Mouse (Mus musculus) layer of hippocampus, adult 8-10 months (tissue): ENCODE data around the gene Stat5a. TPM values are rescaled to one million over a fixed set of nuclear protein-coding genes. Genes with fewer than 3 reads are reported as not detected.

Source experiments
- DNase-seq, 2 experiments: peaks; one replicate each; pipeline ENCODE4 v3.0.0; 2022; ENCODE audit warnings: low spot score in 2 of 2
- total RNA-seq, 4 experiments: library from RNA; stranded (reverse); gene quantifications; 2 replicates each; pipeline ENCODE4 v1.2.4; 2022

Gene Stat5a
- total RNA-seq, 4 experiments from 2014 or later: 2.5 to 3.8 (median 2.8) TPM

GRCm38 (mm10) chr11:100896078-100896477, 36.9 kb downstream of the Stat5a start:
- no peak for DNase-seq

- DNase-seq: peak; percentile 54 to 67
Measured at GRCm38 (mm10) chr11:100897294-100898231, 38.4 kb downstream of the Stat5a start.

GRCm38 (mm10) chr11:100898441-100899199, 39.5 kb downstream of the Stat5a start:
- DNase-seq: no peak

- DNase-seq: no peak
Measured at GRCm38 (mm10) chr11:100904580-100905351, 45.6 kb downstream of the Stat5a start.

- no peak for DNase-seq
Measured at GRCm38 (mm10) chr11:100905929-100906328, 46.8 kb downstream of the Stat5a start.

GRCm38 (mm10) chr11:100906885-100907284, 47.7 kb downstream of the Stat5a start:
- no peak for DNase-seq

GRCm38 (mm10) chr11:100908112-100908511, 49.0 kb downstream of the Stat5a start:
- no peak for DNase-seq

GRCm38 (mm10) chr11:100908567-100908966, 49.4 kb downstream of the Stat5a start:
- DNase-seq: no peak

- no peak for DNase-seq
Measured at GRCm38 (mm10) chr11:100912401-100913155, 53.4 kb downstream of the Stat5a start.

- DNase-seq: no peak
Measured at GRCm38 (mm10) chr11:100914415-100914814, 55.3 kb downstream of the Stat5a start.

- DNase-seq: no peak
Measured at GRCm38 (mm10) chr11:100915063-100915462, 55.9 kb downstream of the Stat5a start.

- DNase-seq: no peak
Measured at GRCm38 (mm10) chr11:100916432-100916971, 57.4 kb downstream of the Stat5a start.

- no peak for DNase-seq
Measured at GRCm38 (mm10) chr11:100918007-100918406, 58.9 kb downstream of the Stat5a start.

GRCm38 (mm10) chr11:100920887-100921624, 61.9 kb downstream of the Stat5a start:
- no peak for DNase-seq

GRCm38 (mm10) chr11:100924386-100924919, 65.3 kb downstream of the Stat5a start:
- DNase-seq: no peak

GRCm38 (mm10) chr11:100927386-100927785, 68.2 kb downstream of the Stat5a start:
- DNase-seq: no peak

- DNase-seq: no peak
Measured at GRCm38 (mm10) chr11:100930611-100931010, 71.5 kb downstream of the Stat5a start.

- DNase-seq: no peak
Measured at GRCm38 (mm10) chr11:100931254-100931921, 72.2 kb downstream of the Stat5a start.
